ENCODE assay signal across 25 mouse cellular contexts in the genomic region with DNA sequence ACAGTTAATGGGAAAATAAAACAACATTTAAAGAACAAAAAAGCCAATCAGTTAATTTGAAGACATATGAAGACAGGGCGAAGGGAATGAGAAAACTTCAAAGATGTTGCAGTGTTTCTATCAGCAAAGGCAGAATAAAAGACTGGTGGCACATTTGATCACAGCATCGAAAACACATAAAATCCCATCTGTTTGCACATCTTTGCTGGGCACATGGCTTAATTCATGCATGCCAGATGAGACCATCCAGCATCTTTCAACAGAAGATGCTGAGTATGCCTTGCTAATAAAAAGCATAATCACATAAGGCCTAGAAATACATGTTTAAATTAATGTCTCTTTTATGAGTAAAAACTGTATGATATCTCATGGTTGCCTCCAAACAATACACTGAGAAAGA.
DNase-seq lines count a peak whose midpoint lies in the region; ATAC-seq lines count a peak whose summit lies in the region.
"Had no signal": no experiment of that assay in that cellular context is flagged by ENCODE, and none has a peak within 500 bp of the region (broad histone marks: within the 10 kb centered on the region; RNA-seq: fewer than 3 reads in every experiment).

No protein-coding gene starts in this region.

- no peak for DNase-seq in forebrain, embryonic 11.5 days (ENCODE audit: low spot score)
- peak; percentile 19 for DNase-seq in layer of hippocampus, adult 11-12 months (ENCODE audit: low spot score)
- no peak for DNase-seq in layer of hippocampus, postnatal 36 days
- DNase-seq in layer of hippocampus, adult 9-10 months (ENCODE audit: low spot score), result peak; percentile 11
- DNase-seq in adrenal gland, postnatal 10 days, result no peak
- DNase-seq: adrenal gland, adult 8-10 months; B cell, adult 2 months; cerebellum, adult 18-20 months; cerebellum, adult 9-11 months; cerebellum, postnatal 36 days; gastrocnemius, adult 2 months; gastrocnemius, postnatal 36 days; heart, adult 11 months; heart, postnatal 14 days had no signal

- no peaks in the 10 kb centered on the region for H3K27me3 ChIP-seq in forebrain, embryonic 13.5 days
- H3K27me3 ChIP-seq in forebrain, embryonic 11.5 days (ENCODE audit: control insufficient read depth, insufficient read depth, low read length), result no peaks in the 10 kb centered on the region
- no peaks in the 10 kb centered on the region for H3K27me3 ChIP-seq in forebrain, embryonic 16.5 days (replicated peaks; ENCODE audit: control insufficient read depth, insufficient read depth, low read length)
- no peaks in the 10 kb centered on the region for H3K27me3 ChIP-seq in midbrain, embryonic 13.5 days
- H3K27me3 ChIP-seq: embryonic facial prominence, embryonic 13.5 days; heart, embryonic 15.5 days; intestine, embryonic 15.5 days had no signal

- H3K36me3 ChIP-seq in forebrain, embryonic 13.5 days (ENCODE audit: poor library complexity, severe bottlenecking), result no peaks in the 10 kb centered on the region
- H3K36me3 ChIP-seq in forebrain, embryonic 11.5 days (ENCODE audit: control insufficient read depth, insufficient read depth, low read length), result no peaks in the 10 kb centered on the region
- no peaks in the 10 kb centered on the region for H3K36me3 ChIP-seq in forebrain, embryonic 16.5 days (ENCODE audit: control insufficient read depth, insufficient read depth)
- no peaks in the 10 kb centered on the region for H3K36me3 ChIP-seq in midbrain, embryonic 13.5 days
- H3K36me3 ChIP-seq: embryonic facial prominence, embryonic 13.5 days; heart, embryonic 15.5 days; hindbrain, embryonic 10.5 days; intestine, embryonic 15.5 days had no signal

- no peak overlapping the region for H3K27ac ChIP-seq in forebrain, embryonic 13.5 days
- H3K27ac ChIP-seq in forebrain, embryonic 11.5 days (ENCODE audit: low read depth, low read length), result no peak overlapping the region
- H3K27ac ChIP-seq in forebrain, embryonic 16.5 days (ENCODE audit: low read length), result peak overlapping the region; percentile 37; the same call in 1 of the 2 replicates
- H3K27ac ChIP-seq in midbrain, embryonic 13.5 days, result no peak overlapping the region
- H3K27ac ChIP-seq: embryonic facial prominence, embryonic 13.5 days; gastrocnemius, adult 2 months; heart, embryonic 15.5 days; hindbrain, embryonic 10.5 days; hindbrain, embryonic 14.5 days; intestine, embryonic 15.5 days had no signal

- peak; percentile 48; the same call in 1 of the 2 replicates for ATAC-seq in forebrain, embryonic 13.5 days
- no peak for ATAC-seq in forebrain, embryonic 11.5 days (replicated peaks; ENCODE audit: low FRiP score)
- peak; percentile 84 for ATAC-seq in forebrain, embryonic 16.5 days
- ATAC-seq in midbrain, embryonic 13.5 days, result no peak
- ATAC-seq: CD4-positive, CD25-positive, alpha-beta regulatory T cell, adult 4 months; intestine, embryonic 15.5 days had no signal

- no peak overlapping the region for H3K9ac ChIP-seq in forebrain, embryonic 13.5 days
- H3K9ac ChIP-seq in forebrain, embryonic 11.5 days (ENCODE audit: low read length), result no peak overlapping the region
- no peak overlapping the region for H3K9ac ChIP-seq in forebrain, embryonic 16.5 days (replicated peaks; ENCODE audit: low read depth, low read length)
- H3K9ac ChIP-seq in midbrain, embryonic 13.5 days (replicated peaks), result no peak overlapping the region
- H3K9ac ChIP-seq: embryonic facial prominence, embryonic 13.5 days; heart, embryonic 15.5 days; hindbrain, embryonic 14.5 days; intestine, embryonic 15.5 days had no signal

- H3K4me3 ChIP-seq in forebrain, embryonic 13.5 days, result no peak overlapping the region
- H3K4me3 ChIP-seq in forebrain, embryonic 11.5 days (ENCODE audit: low read depth, low read length), result no peak overlapping the region
- H3K4me3 ChIP-seq in forebrain, embryonic 16.5 days (replicated peaks; ENCODE audit: low read length), result no peak overlapping the region
- no peak overlapping the region for H3K4me3 ChIP-seq in midbrain, embryonic 13.5 days (replicated peaks)
- H3K4me3 ChIP-seq: embryonic facial prominence, embryonic 13.5 days; gastrocnemius, adult 2 months; heart, embryonic 15.5 days; hindbrain, embryonic 10.5 days; intestine, embryonic 15.5 days had no signal

- WGBS in forebrain, embryonic 13.5 days, result 75% methylated on average over 2 of the region's 2 CpGs
- 93% methylated on average over 2 of the region's 2 CpGs for WGBS in forebrain, embryonic 11.5 days
- WGBS in forebrain, embryonic 16.5 days, result 58% methylated on average over 2 of the region's 2 CpGs
- 95% methylated on average over 2 of the region's 2 CpGs for WGBS in midbrain, embryonic 13.5 days

- no peaks in the 10 kb centered on the region for H3K4me1 ChIP-seq in forebrain, embryonic 13.5 days
- H3K4me1 ChIP-seq in forebrain, embryonic 11.5 days (replicated peaks; ENCODE audit: control insufficient read depth, insufficient read depth, low read length), result no peaks in the 10 kb centered on the region
- H3K4me1 ChIP-seq in forebrain, embryonic 16.5 days (replicated peaks; ENCODE audit: control insufficient read depth, insufficient read depth, low read length), result no peaks in the 10 kb centered on the region
- H3K4me1 ChIP-seq in midbrain, embryonic 13.5 days (replicated peaks), result no peaks in the 10 kb centered on the region
- H3K4me1 ChIP-seq: embryonic facial prominence, embryonic 13.5 days; heart, embryonic 15.5 days; hindbrain, embryonic 10.5 days; intestine, embryonic 15.5 days had no signal

- H3K9me3 ChIP-seq in forebrain, embryonic 13.5 days (replicated peaks), result no peaks in the 10 kb centered on the region
- no peaks in the 10 kb centered on the region for H3K9me3 ChIP-seq in forebrain, embryonic 11.5 days (ENCODE audit: control insufficient read depth, low read length)
- no peaks in the 10 kb centered on the region for H3K9me3 ChIP-seq in forebrain, embryonic 16.5 days (ENCODE audit: control insufficient read depth, low read length)
- H3K9me3 ChIP-seq in midbrain, embryonic 13.5 days, result no peaks in the 10 kb centered on the region
- H3K9me3 ChIP-seq: embryonic facial prominence, embryonic 13.5 days; G1E; heart, embryonic 15.5 days; hindbrain, embryonic 10.5 days; intestine, embryonic 15.5 days had no signal

- no peak overlapping the region for H3K4me2 ChIP-seq in forebrain, embryonic 13.5 days
- H3K4me2 ChIP-seq in forebrain, embryonic 11.5 days (ENCODE audit: low read depth, low read length, severe bottlenecking), result no peak overlapping the region
- H3K4me2 ChIP-seq in forebrain, embryonic 16.5 days (ENCODE audit: low read length), result no peak overlapping the region
- no peak overlapping the region for H3K4me2 ChIP-seq in midbrain, embryonic 13.5 days (replicated peaks)
- H3K4me2 ChIP-seq: embryonic facial prominence, embryonic 13.5 days; heart, embryonic 11.5 days; heart, embryonic 15.5 days; hindbrain, embryonic 14.5 days; intestine, embryonic 15.5 days had no signal

Comparison
In these comparisons a context has a peak if more than half of its experiments do, and no peak if none do; other contexts are left out.
1. ATAC-seq: peak in forebrain, embryonic 13.5 days (single experiment) and forebrain, embryonic 16.5 days (single experiment); none in forebrain, embryonic 11.5 days (single experiment) and midbrain, embryonic 13.5 days (single experiment).
2. DNase-seq: peak in layer of hippocampus, adult 11-12 months (single experiment) and layer of hippocampus, adult 9-10 months (single experiment); none in forebrain, embryonic 11.5 days (single experiment), layer of hippocampus, postnatal 36 days (0 of 2) and adrenal gland, postnatal 10 days (single experiment).